Mouse (Mus musculus) intestine, embryonic 16.5 days (tissue): ENCODE data around the gene Klhl30. TPM values are rescaled to one million over a fixed set of nuclear protein-coding genes. Genes with fewer than 3 reads are reported as not detected.

ENCODE experiments used
- ATAC-seq: fragments of 200-750 bp; cut with Nextera tagmentation; 2 replicates; pipeline ENCODE4 v1.8.0; 2017; ENCODE audit warnings: moderate TSS enrichment, moderate library complexity
- H3K27ac ChIP-seq: fragments of 300-500 bp; sonication (generic); 2 replicates; pipeline ENCODE4 v1.5.1; 2014; ENCODE audit warnings: mild to moderate bottlenecking, low read length
- H3K27me3 ChIP-seq: fragments of 300-500 bp; sonication (generic); replicated peaks from 2 replicates; pipeline ENCODE4 v1.6.1; 2014; ENCODE audit warnings: low read length, control low read depth, mixed read lengths; ENCODE audit not compliant: control insufficient read depth, insufficient read depth
- H3K36me3 ChIP-seq: fragments of 300-500 bp; sonication (generic); 2 replicates; pipeline ENCODE4 v1.6.1; 2014; ENCODE audit warnings: low read length, control low read depth; ENCODE audit not compliant: control insufficient read depth, insufficient read depth
- H3K4me1 ChIP-seq: fragments of 300-500 bp; sonication (generic); 2 replicates; pipeline ENCODE4 v1.6.1; 2014; ENCODE audit warnings: low read length, control low read depth, mixed read lengths; ENCODE audit not compliant: control insufficient read depth, insufficient read depth
- H3K4me2 ChIP-seq: fragments of 300-500 bp; sonication (generic); 2 replicates; pipeline ENCODE4 v1.6.1; 2014; ENCODE audit warnings: low read depth, low read length, control low read depth
- H3K4me3 ChIP-seq: fragments of 300-500 bp; sonication (generic); 2 replicates; pipeline ENCODE4 v1.5.1; 2014; ENCODE audit warnings: mild to moderate bottlenecking, low read length
- H3K9ac ChIP-seq: fragments of 300-500 bp; sonication (generic); 2 replicates; pipeline ENCODE4 v1.6.1; 2014; ENCODE audit warnings: low read depth, low read length
- H3K9me3 ChIP-seq: fragments of 300-500 bp; sonication (generic); 2 replicates; pipeline ENCODE4 v1.6.1; 2016; ENCODE audit warnings: low read length, control low read depth; ENCODE audit not compliant: control insufficient read depth
- WGBS: fragments of 180-500 bp; shearing (Covaris S2); extraction: QIAGEN DNeasy Blood & Tissue Kit; methylation state at CpG from one replicate; pipeline ENCODE4 v1.1.7; 2014; 5-methylcytosine and 5-hydroxymethylcytosine counted together
- polyA plus RNA-seq: library from polyadenylated mRNA; unstranded; fragments of >200 nt; fragmentation: Nextera tagmentation; extraction: Ambion mirVana; gene quantifications from 2 replicates; pipeline ENCODE4 v1.2.1, GENCODE M21; 2015

Gene Klhl30
- polyA plus RNA-seq, 1 experiment from 2014 or later, result 0.37 TPM

- H3K4me3 ChIP-seq, result no peak overlapping the region
- H3K4me1 ChIP-seq, result no peaks in the 10 kb centered on the region
- no peak overlapping the region for H3K4me2 ChIP-seq
- no peak overlapping the region for H3K9ac ChIP-seq
- no peak for ATAC-seq
- no peaks in the 10 kb centered on the region for H3K9me3 ChIP-seq
- no peaks in the 10 kb centered on the region for H3K36me3 ChIP-seq
- WGBS, result 94% methylated on average over 2 of the region's 2 CpGs
- no peaks in the 10 kb centered on the region for H3K27me3 ChIP-seq
- H3K27ac ChIP-seq, result no peak overlapping the region
These were observed 1.5 kb downstream of the Klhl30 start for GRCm38 (mm10) chr1:91352277-91352676.

DNA sequence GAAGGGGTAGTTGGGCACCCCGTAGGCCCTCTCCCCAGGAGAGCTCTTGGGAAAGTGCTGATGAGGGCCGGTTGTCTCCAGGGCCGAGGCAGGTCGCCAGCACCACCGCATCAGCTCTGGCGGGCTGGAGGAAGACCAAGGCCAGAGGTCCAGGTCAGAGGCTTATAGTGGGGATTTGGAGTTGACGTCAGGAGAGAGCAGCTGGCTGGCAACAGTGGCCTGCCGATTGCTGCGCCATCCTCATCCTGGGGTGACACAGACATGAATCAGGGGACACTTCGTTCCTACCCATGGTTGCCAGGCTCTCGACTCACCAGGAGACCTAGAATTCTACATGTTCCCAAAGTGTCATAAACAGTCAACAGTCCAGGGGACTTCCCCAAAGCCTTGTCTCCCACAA lies 5.3 kb downstream of the Klhl30 start:
- no peaks in the 10 kb centered on the region for H3K27me3 ChIP-seq
- no peaks in the 10 kb centered on the region for H3K9me3 ChIP-seq
- no peak overlapping the region for H3K9ac ChIP-seq
- no peak for ATAC-seq
- no peaks in the 10 kb centered on the region for H3K4me1 ChIP-seq
- 86% methylated on average over 11 of the region's 11 CpGs for WGBS
- H3K4me3 ChIP-seq, result no peak overlapping the region
- H3K27ac ChIP-seq, result no peak overlapping the region
- H3K4me2 ChIP-seq, result no peak overlapping the region
- no peaks in the 10 kb centered on the region for H3K36me3 ChIP-seq

DNA sequence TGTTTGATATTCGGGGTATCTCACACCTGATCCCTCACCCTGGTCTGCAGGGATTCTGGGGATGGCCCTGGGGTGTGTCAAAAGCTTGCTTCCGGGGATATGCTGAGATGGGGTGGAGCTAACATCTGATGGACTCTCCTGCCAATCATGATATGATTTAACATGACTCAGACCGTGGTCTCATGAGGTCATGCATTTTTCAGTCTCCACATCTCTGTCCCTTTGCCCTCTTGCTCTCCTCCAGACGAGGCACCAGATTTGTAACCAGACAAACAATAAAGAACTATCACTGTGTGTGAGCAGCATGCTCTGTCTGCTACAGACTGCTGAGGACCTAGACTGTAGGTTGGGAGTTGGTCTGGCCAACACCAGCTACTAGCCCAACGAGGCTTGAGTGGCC lies 11.3 kb downstream of the Klhl30 start:
- peaks cover 7% of the 10 kb centered on the region; the same call in 1 of the 2 replicates for H3K4me1 ChIP-seq
- H3K9ac ChIP-seq, result no peak overlapping the region
- no peak for ATAC-seq
- no peak overlapping the region for H3K4me2 ChIP-seq
- no peak overlapping the region for H3K4me3 ChIP-seq
- no peak overlapping the region for H3K27ac ChIP-seq
- no peaks in the 10 kb centered on the region for H3K27me3 ChIP-seq
- H3K36me3 ChIP-seq, result no peaks in the 10 kb centered on the region
- 76% methylated on average over 5 of the region's 5 CpGs for WGBS
- H3K9me3 ChIP-seq, result no peaks in the 10 kb centered on the region

DNA sequence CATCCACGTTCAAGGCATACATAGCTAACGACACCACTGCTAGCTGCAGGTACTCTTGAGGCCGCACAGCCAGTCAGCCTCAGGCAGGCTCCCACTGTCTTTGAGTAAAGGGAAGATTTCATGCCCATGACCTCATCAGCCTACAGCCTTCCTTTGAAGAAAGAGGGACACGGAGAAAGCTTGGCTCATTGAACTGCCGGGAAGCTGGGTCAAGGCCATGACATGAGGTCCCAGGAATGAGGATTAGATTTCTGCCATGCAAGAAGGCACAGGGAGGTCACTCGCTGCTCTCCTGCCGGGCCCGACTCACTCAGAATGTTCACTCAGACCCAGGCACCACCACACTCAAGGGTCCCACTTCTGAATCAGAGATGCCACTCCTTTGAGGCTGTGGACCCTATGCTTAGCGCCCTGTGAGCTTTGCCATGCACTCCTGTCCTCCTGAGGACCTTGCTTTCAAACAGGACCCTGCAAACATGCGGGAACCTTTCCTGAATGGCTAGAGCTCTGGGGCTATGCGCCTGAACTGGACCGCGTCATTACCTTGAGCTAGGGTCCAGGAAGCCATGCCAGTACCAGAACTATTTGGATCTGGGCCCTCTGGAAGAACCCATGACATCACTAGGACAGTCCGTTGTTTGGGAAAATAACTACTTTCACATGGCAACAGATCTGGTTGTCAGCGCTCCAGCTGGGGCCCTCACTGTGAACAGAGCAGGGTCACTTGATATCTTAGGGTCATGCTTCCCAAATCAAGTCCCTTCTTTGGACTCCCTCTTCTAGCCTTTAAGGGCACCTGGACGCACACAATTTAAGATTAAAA lies 14.2 kb downstream of the Klhl30 start:
- Histone ChIP-seq H3K4me3 (no peak overlapping the region), H3K4me1 (peaks cover 20% of the 10 kb centered on the region), H3K27ac (no peak overlapping the region), H3K4me2 (no peak overlapping the region), H3K27me3 (no peaks in the 10 kb centered on the region), H3K9me3 (no peaks in the 10 kb centered on the region), H3K36me3 (no peaks in the 10 kb centered on the region), H3K9ac (no peak overlapping the region)
- no peak for ATAC-seq
- 94% methylated on average over 16 of the region's 16 CpGs for WGBS

DNA sequence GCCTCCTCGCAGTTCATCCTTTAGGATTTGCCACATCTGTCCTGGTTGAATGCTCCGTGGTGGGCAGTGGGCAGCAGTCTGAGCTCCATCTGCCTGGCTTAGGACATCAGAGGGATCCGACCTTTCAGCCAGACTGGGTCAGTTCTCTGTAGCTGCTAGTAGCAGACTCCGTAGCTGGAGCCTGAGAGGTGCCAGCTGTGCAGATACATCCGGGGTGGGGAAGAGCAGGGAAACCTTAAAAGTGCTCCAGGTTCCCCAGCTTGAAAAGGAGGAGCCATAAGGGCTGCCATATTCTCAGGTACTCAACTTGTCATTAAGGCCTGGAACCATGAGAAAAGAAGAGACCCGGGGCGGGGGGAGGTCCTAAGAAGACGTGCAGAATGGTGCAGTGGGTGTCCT lies 15.0 kb downstream of the Klhl30 start:
- Histone ChIP-seq H3K36me3 (no peaks in the 10 kb centered on the region), H3K27me3 (no peaks in the 10 kb centered on the region), H3K27ac (no peak overlapping the region), H3K9ac (peak overlapping the region; percentile 88), H3K9me3 (no peaks in the 10 kb centered on the region), H3K4me1 (peaks cover 26% of the 10 kb centered on the region), H3K4me2 (peak overlapping the region; percentile 94), H3K4me3 (peak overlapping the region; percentile 67)
- 29% methylated on average over 8 of the region's 8 CpGs for WGBS
- no peak for ATAC-seq

- Histone ChIP-seq H3K9me3 (no peaks in the 10 kb centered on the region), H3K27me3 (no peaks in the 10 kb centered on the region), H3K27ac (peak within 1 kb of the TSS; percentile 87), H3K9ac (peak within 1 kb of the TSS; percentile 88), H3K4me1 (peaks cover 28% of the 10 kb centered on the region), H3K36me3 (no peaks in the 10 kb centered on the region), H3K4me3 (peak within 1 kb of the TSS; percentile 67), H3K4me2 (peak within 1 kb of the TSS; percentile 94)
- ATAC-seq, result peak; percentile 73
- 1% methylated on average over 67 of the region's 68 CpGs for WGBS
These were observed 15.6 kb downstream of the Klhl30 start, which contains the start of gene Erfe for GRCm38 (mm10) chr1:91366215-91367108. Gene Erfe, plus strand, starts transcription at chr1:91366430.

GRCm38 (mm10) chr1:91367295-91367694 lies 16.5 kb downstream of the Klhl30 start:
- Histone ChIP-seq H3K27me3 (no peaks in the 10 kb centered on the region), H3K9me3 (no peaks in the 10 kb centered on the region), H3K27ac (peak overlapping the region; percentile 5; the same call in 1 of the 2 replicates), H3K4me1 (peaks cover 28% of the 10 kb centered on the region), H3K4me3 (peak overlapping the region; percentile 67), H3K9ac (no peak overlapping the region), H3K36me3 (peaks cover 6% of the 10 kb centered on the region; the same call in 1 of the 2 replicates), H3K4me2 (peak overlapping the region; percentile 94)
- ATAC-seq, result no peak
- WGBS, result 93% methylated on average over 3 of the region's 3 CpGs

- ATAC-seq, result peak; percentile 86
- Histone ChIP-seq H3K4me3 (no peak overlapping the region), H3K4me2 (peak overlapping the region; percentile 4; the same call in 1 of the 2 replicates), H3K9ac (peak overlapping the region; percentile 53; the same call in 1 of the 2 replicates), H3K36me3 (peaks cover 22% of the 10 kb centered on the region), H3K4me1 (peaks cover 28% of the 10 kb centered on the region), H3K9me3 (no peaks in the 10 kb centered on the region), H3K27ac (peak overlapping the region; percentile 83), H3K27me3 (no peaks in the 10 kb centered on the region)
- 46% methylated on average over 4 of the region's 4 CpGs for WGBS
These were observed 18.6 kb downstream of the Klhl30 start for GRCm38 (mm10) chr1:91369408-91369807.

DNA sequence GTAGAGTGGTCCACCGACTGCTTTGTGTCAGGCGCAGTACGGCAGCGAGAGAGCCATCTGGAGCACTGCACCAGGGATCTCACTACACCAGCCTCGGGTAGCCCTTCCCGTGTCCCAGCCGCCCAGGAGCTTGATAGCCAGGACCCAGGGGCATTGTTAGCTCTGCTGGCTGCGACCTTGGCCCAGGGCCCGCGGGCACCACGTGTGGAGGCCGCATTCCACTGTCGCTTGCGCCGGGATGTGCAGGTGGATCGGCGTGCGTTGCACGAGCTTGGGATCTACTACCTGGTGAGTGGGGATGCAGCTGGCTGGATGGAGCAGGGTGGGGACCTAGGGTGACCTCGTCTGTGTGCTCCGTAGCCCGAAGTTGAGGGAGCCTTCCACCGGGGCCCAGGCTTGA lies 19.2 kb downstream of the Klhl30 start:
- no peak overlapping the region for H3K4me3 ChIP-seq
- ATAC-seq, result no peak; the same call in 1 of the 2 replicates
- no peaks in the 10 kb centered on the region for H3K9me3 ChIP-seq
- H3K4me1 ChIP-seq, result peaks cover 28% of the 10 kb centered on the region
- WGBS, result 75% methylated on average over 23 of the region's 23 CpGs
- peak overlapping the region; percentile 77 for H3K27ac ChIP-seq
- no peaks in the 10 kb centered on the region for H3K27me3 ChIP-seq
- peak overlapping the region; percentile 53 for H3K9ac ChIP-seq
- H3K4me2 ChIP-seq, result peak overlapping the region; percentile 4; the same call in 1 of the 2 replicates
- H3K36me3 ChIP-seq, result peaks cover 22% of the 10 kb centered on the region
